Mouse (Mus musculus) embryonic fibroblast, embryonic 13.5 days (primary cell): ENCODE measurements around the gene Crct1. TPM values are rescaled to one million over a fixed set of nuclear protein-coding genes. Genes with fewer than 3 reads are reported as not detected.

Experiments used
- H3K27ac ChIP-seq: 2 replicates; pipeline ENCODE4 v1.5.1; 2012; ENCODE audit warnings: low read length, control low read depth, inconsistent platforms; ENCODE audit not compliant: insufficient read depth
- H3K4me1 ChIP-seq: 2 replicates; pipeline ENCODE4 v1.6.1; 2011; ENCODE audit warnings: low read length; ENCODE audit not compliant: control insufficient read depth, insufficient read depth
- H3K4me3 ChIP-seq: 2 replicates; pipeline ENCODE4 v1.5.1; 2011; ENCODE audit warnings: mild to moderate bottlenecking, control low read depth, low read length; ENCODE audit not compliant: insufficient read depth
- CTCF ChIP-seq: IDR thresholded peaks from 2 replicates; pipeline ENCODE4 v1.5.1; 2011; ENCODE audit warnings: mild to moderate bottlenecking, control low read depth, low read length, moderate library complexity, borderline replicate concordance; ENCODE audit not compliant: insufficient read depth
- POLR2A ChIP-seq: IDR thresholded peaks from 2 replicates; pipeline ENCODE4 v1.6.1; 2011; ENCODE audit warnings: low read depth, mild to moderate bottlenecking, control low read depth, low read length, moderate library complexity
- polyA plus RNA-seq: library from polyadenylated mRNA; stranded (reverse); fragments of >200 nt; gene quantifications from 2 replicates; pipeline ENCODE4 v1.2.4, GENCODE M21; 2011; ENCODE audit warnings: low read depth; ENCODE audit not compliant: missing spikeins, insufficient read length

Crct1 gene
- polyA plus RNA-seq: 0.74 and 1.4 TPM in 2 replicates

GRCm38 (mm10) chr3:93015460-93016104 is at the start of gene Crct1:
TSS of gene Crct1 (minus strand) at chr3:93015687.
- TF ChIP-seq POLR2A: no peak
- TF ChIP-seq CTCF: no peak
- H3K4me3 ChIP-seq: peak within 1 kb of the TSS; percentile 13; the same call in 1 of the 2 replicates
- peaks cover 9% of the 10 kb centered on the region; the same call in 1 of the 2 replicates for H3K4me1 ChIP-seq
- H3K27ac ChIP-seq: 0 out of 2 replicates have a peak within 1 kb of the TSS, but pooled peaks have one; percentile 19

- Histone ChIP-seq H3K4me3 (no peak overlapping the region), H3K27ac (no peak overlapping the region), H3K4me1 (no peaks in the 10 kb centered on the region)
- TF ChIP-seq CTCF: no peak
- no peak for TF ChIP-seq POLR2A
Observed at GRCm38 (mm10) chr3:93052826-93053474, 37.5 kb upstream of the Crct1 start.

GRCm38 (mm10) chr3:93050182-93050581 is 34.7 kb upstream of the Crct1 start:
- H3K27ac ChIP-seq: no peak overlapping the region
- TF ChIP-seq POLR2A: no peak
- TF ChIP-seq CTCF: no peak
- H3K4me3 ChIP-seq: no peak overlapping the region
- H3K4me1 ChIP-seq: no peaks in the 10 kb centered on the region

- Histone ChIP-seq H3K27ac (no peak overlapping the region), H3K4me1 (no peaks in the 10 kb centered on the region), H3K4me3 (no peak overlapping the region)
- TF ChIP-seq POLR2A (no peak), CTCF (0 out of 2 replicates have a peak, but pooled peaks have one; percentile 15)
Observed at GRCm38 (mm10) chr3:93031450-93031849, 16.0 kb upstream of the Crct1 start.

- Histone ChIP-seq H3K4me3 (no peak overlapping the region), H3K27ac (peak overlapping the region; percentile 80), H3K4me1 (peaks cover 16% of the 10 kb centered on the region)
- no peak for TF ChIP-seq POLR2A
Observed at GRCm38 (mm10) chr3:93025486-93025885, 10.0 kb upstream of the Crct1 start.

- peaks cover 16% of the 10 kb centered on the region for H3K4me1 ChIP-seq
- TF ChIP-seq CTCF (no peak), POLR2A (no peak)
- no peak overlapping the region for H3K4me3 ChIP-seq
- H3K27ac ChIP-seq: peak overlapping the region; percentile 8; the same call in 1 of the 2 replicates
Observed at GRCm38 (mm10) chr3:93023411-93024184, 8.1 kb upstream of the Crct1 start.

- TF ChIP-seq POLR2A (no peak), CTCF (no peak)
- Histone ChIP-seq H3K27ac (peak overlapping the region; percentile 84), H3K4me1 (peaks cover 16% of the 10 kb centered on the region), H3K4me3 (no peak overlapping the region)
Observed at GRCm38 (mm10) chr3:93021171-93021570, 5.7 kb upstream of the Crct1 start.

- Histone ChIP-seq H3K27ac (no peak within 1 kb of the TSS), H3K4me1 (peaks cover 18% of the 10 kb centered on the region; the same call in 1 of the 2 replicates), H3K4me3 (no peak within 1 kb of the TSS)
- TF ChIP-seq CTCF (no peak), POLR2A (no peak)
Observed at GRCm38 (mm10) chr3:93018960-93019359, 3.5 kb upstream of the Crct1 start, which contains the start of gene Lce1m. TSS of gene Lce1m (minus strand) at chr3:93019060.

GRCm38 (mm10) chr3:93014871-93015270 is 616 bp downstream of the Crct1 start:
- Histone ChIP-seq H3K27ac (0 out of 2 replicates have a peak overlapping the region, but pooled peaks have one; percentile 19), H3K4me3 (no peak overlapping the region; the same call in 1 of the 2 replicates), H3K4me1 (peaks cover 9% of the 10 kb centered on the region; the same call in 1 of the 2 replicates)
- TF ChIP-seq POLR2A: no peak
- no peak for TF ChIP-seq CTCF

GRCm38 (mm10) chr3:93014378-93014801 is 1.1 kb downstream of the Crct1 start:
- Histone ChIP-seq H3K4me3 (peak overlapping the region; percentile 13), H3K4me1 (peaks cover 9% of the 10 kb centered on the region; the same call in 1 of the 2 replicates), H3K27ac (peak overlapping the region; percentile 43; the same call in 1 of the 2 replicates)
- TF ChIP-seq CTCF: no peak
- peak; percentile 30; the same call in 1 of the 2 replicates for TF ChIP-seq POLR2A
